Mouse (Mus musculus) erythroblast, embryonic 14.5 days (primary cell): ENCODE results near the gene Cab39l. TPM values are rescaled to one million over a fixed set of nuclear protein-coding genes. Genes with fewer than 3 reads are reported as not detected.
"Not testable (repeated sequence)": the region's sequence is repeated elsewhere in the genome, so short reads cannot be mapped to it uniquely, and the experiment has no call there.

Experiments
- H3K27me3 ChIP-seq: 2 replicates; pipeline ENCODE4 v1.6.1; 2012; ENCODE audit warnings: inconsistent platforms; ENCODE audit not compliant: control insufficient read depth
- H3K36me3 ChIP-seq: 2 replicates; pipeline ENCODE4 v1.6.1; 2012; ENCODE audit warnings: mild to moderate bottlenecking, inconsistent platforms; ENCODE audit not compliant: control insufficient read depth
- H3K4me1 ChIP-seq: 2 replicates; pipeline ENCODE4 v1.6.1; 2012; ENCODE audit warnings: inconsistent platforms; ENCODE audit not compliant: control insufficient read depth
- H3K4me3 ChIP-seq: replicated peaks from 2 replicates; pipeline ENCODE3; 2012; ENCODE audit warnings: moderate library complexity, mild to moderate bottlenecking, inconsistent platforms
- H3K9me3 ChIP-seq: 2 replicates; pipeline ENCODE4 v1.6.1; 2012; ENCODE audit warnings: low read length, inconsistent platforms, mixed read lengths; ENCODE audit not compliant: control insufficient read depth
- GATA1 ChIP-seq: IDR thresholded peaks from 2 replicates; pipeline ENCODE4 v1.6.1; 2012; ENCODE audit warnings: low read length, inconsistent platforms, mixed read lengths
- TAL1 ChIP-seq: IDR thresholded peaks from 3 replicates; pipeline ENCODE4 v1.6.1; 2012; ENCODE audit warnings: low read length, inconsistent platforms, mixed read lengths
- polyA plus RNA-seq: library from polyadenylated mRNA; stranded (reverse); fragments of >175 nt; gene quantifications from 2 replicates; pipeline ENCODE4 v1.2.3, GENCODE M21; 2012

The Cab39l gene
- polyA plus RNA-seq, result 0.31 and 0.38 TPM in 2 replicates

GRCm38 (mm10) chr14:59440558-59441471, at the start of gene Cab39l, which contains the start of gene Setdb2:
Gene Cab39l (plus strand): TSS chr14:59440972.
Gene Setdb2 (minus strand): TSS chr14:59440884.
- peaks cover 11% of the 10 kb centered on the region for H3K36me3 ChIP-seq
- H3K4me3 ChIP-seq, result peak within 1 kb of the TSS; percentile 95
- H3K9me3 ChIP-seq, result no peaks in the 10 kb centered on the region
- no peak for TF ChIP-seq GATA1
- TF ChIP-seq TAL1, result no peak
- peaks cover 20% of the 10 kb centered on the region for H3K4me1 ChIP-seq
- no peaks in the 10 kb centered on the region for H3K27me3 ChIP-seq

GRCm38 (mm10) chr14:59395281-59395680, 45.5 kb upstream of the Cab39l start, which contains the start of gene Phf11c:
Gene Phf11c (minus strand): TSS chr14:59395381.
- Histone ChIP-seq H3K9me3 (no peaks in the 10 kb centered on the region), H3K4me1 (no peaks in the 10 kb centered on the region), H3K36me3 (peaks cover 24% of the 10 kb centered on the region), H3K27me3 (no peaks in the 10 kb centered on the region), H3K4me3 (no peak within 1 kb of the TSS)
- TF ChIP-seq GATA1 (no peak), TAL1 (no peak)

- H3K4me1 ChIP-seq, result no peaks in the 10 kb centered on the region
- H3K27me3 ChIP-seq, result no peaks in the 10 kb centered on the region
- TF ChIP-seq TAL1 (no peak), GATA1 (no peak)
- H3K9me3 ChIP-seq, result no peaks in the 10 kb centered on the region
- H3K36me3 ChIP-seq, result peaks cover 35% of the 10 kb centered on the region
- no peak overlapping the region for H3K4me3 ChIP-seq
Observed at GRCm38 (mm10) chr14:59396999-59397398, 43.8 kb upstream of the Cab39l start.

- not testable (repeated sequence) for H3K4me3 ChIP-seq, H3K27me3 ChIP-seq, H3K9me3 ChIP-seq, H3K4me1 ChIP-seq
- H3K36me3 ChIP-seq, result peaks cover 80% of the 10 kb centered on the region
Observed at GRCm38 (mm10) chr14:59414979-59415378, 25.8 kb upstream of the Cab39l start.

GRCm38 (mm10) chr14:59418171-59418570, 22.6 kb upstream of the Cab39l start:
- no peaks in the 10 kb centered on the region for H3K27me3 ChIP-seq
- peaks cover 63% of the 10 kb centered on the region for H3K36me3 ChIP-seq

GRCm38 (mm10) chr14:59422912-59423663, 17.7 kb upstream of the Cab39l start:
- Histone ChIP-seq H3K27me3 (no peaks in the 10 kb centered on the region), H3K4me1 (no peaks in the 10 kb centered on the region; the same call in 1 of the 2 replicates), H3K9me3 (no peaks in the 10 kb centered on the region), H3K36me3 (peaks cover 27% of the 10 kb centered on the region), H3K4me3 (no peak overlapping the region)
- no peak for TF ChIP-seq GATA1
- no peak for TF ChIP-seq TAL1

More at GRCm38 (mm10) chr14:59418171-59418570, 22.6 kb upstream of the Cab39l start:
- Histone ChIP-seq H3K4me1 (no peaks in the 10 kb centered on the region), H3K9me3 (no peaks in the 10 kb centered on the region), H3K4me3 (no peak overlapping the region)
- no peak for TF ChIP-seq GATA1
- no peak for TF ChIP-seq TAL1

- Histone ChIP-seq H3K4me3 (no peak overlapping the region), H3K4me1 (peaks cover 8% of the 10 kb centered on the region), H3K27me3 (no peaks in the 10 kb centered on the region), H3K36me3 (peaks cover 32% of the 10 kb centered on the region), H3K9me3 (no peaks in the 10 kb centered on the region)
- TF ChIP-seq GATA1, result no peak
- TF ChIP-seq TAL1, result no peak
Observed at GRCm38 (mm10) chr14:59430556-59430955, 10.2 kb upstream of the Cab39l start.

GRCm38 (mm10) chr14:59433902-59434301, 6.9 kb upstream of the Cab39l start:
- Histone ChIP-seq H3K4me1 (peaks cover 13% of the 10 kb centered on the region), H3K4me3 (no peak overlapping the region), H3K27me3 (no peaks in the 10 kb centered on the region), H3K36me3 (peaks cover 36% of the 10 kb centered on the region), H3K9me3 (no peaks in the 10 kb centered on the region)
- no peak for TF ChIP-seq TAL1
- no peak for TF ChIP-seq GATA1

GRCm38 (mm10) chr14:59435206-59435605, 5.6 kb upstream of the Cab39l start:
- TF ChIP-seq TAL1 (no peak), GATA1 (no peak)
- Histone ChIP-seq H3K36me3 (peaks cover 26% of the 10 kb centered on the region), H3K27me3 (no peaks in the 10 kb centered on the region), H3K4me3 (no peak overlapping the region), H3K4me1 (peaks cover 20% of the 10 kb centered on the region), H3K9me3 (no peaks in the 10 kb centered on the region)
